Mouse (Mus musculus): Measurements from ENCODE around the gene Ndufa1. TPM values are rescaled to one million over a fixed set of nuclear protein-coding genes. Genes with fewer than 3 reads are reported as not detected.
"Not testable (repeated sequence)": the region's sequence is repeated elsewhere in the genome, so short reads cannot be mapped to it uniquely, and the experiment has no call there.

The Ndufa1 gene
- polyA plus RNA-seq, 1 experiment from 2014 or later, result 864 TPM

- Histone ChIP-seq H3K27me3 (no peaks in the 10 kb centered on the region), H3K9me3 (replicated peaks) (no peaks in the 10 kb centered on the region), H3K4me3 (no peak overlapping the region), H3K4me2 (no peak overlapping the region), H3K27ac (no peak overlapping the region), H3K9ac (no peak overlapping the region), H3K36me3 (no peaks in the 10 kb centered on the region), H3K4me1 (replicated peaks) (no peaks in the 10 kb centered on the region)
- 53% methylated on average over 4 of the region's 4 CpGs for WGBS
- no peak for ATAC-seq (replicated peaks; ENCODE audit: insufficient number of reproducible peaks, insufficient read depth, low FRiP score, low read depth)
Measured at GRCm38 (mm10) chrX:37157839-37158238, 33.1 kb downstream of the Ndufa1 start.

GRCm38 (mm10) chrX:37144954-37145353, 46.0 kb downstream of the Ndufa1 start:
- no peak overlapping the region for H3K4me3 ChIP-seq
- WGBS, result 98% methylated on average over 2 of the region's 2 CpGs
- H3K9me3 ChIP-seq (replicated peaks), result no peaks in the 10 kb centered on the region
- no peak overlapping the region for H3K9ac ChIP-seq
- no peak for ATAC-seq (replicated peaks; ENCODE audit: insufficient number of reproducible peaks, insufficient read depth, low FRiP score, low read depth)
- no peak overlapping the region for H3K4me2 ChIP-seq
- H3K4me1 ChIP-seq (replicated peaks), result no peaks in the 10 kb centered on the region
- no peak overlapping the region for H3K27ac ChIP-seq
- H3K27me3 ChIP-seq, result no peaks in the 10 kb centered on the region
- H3K36me3 ChIP-seq, result peaks cover 11% of the 10 kb centered on the region

- H3K36me3 ChIP-seq, result peaks cover 11% of the 10 kb centered on the region
- not testable (repeated sequence) for H3K4me2 ChIP-seq; H3K4me3 ChIP-seq; H3K9me3 ChIP-seq (replicated peaks); H3K4me1 ChIP-seq (replicated peaks); H3K27ac ChIP-seq; H3K27me3 ChIP-seq; H3K9ac ChIP-seq; ATAC-seq (replicated peaks; ENCODE audit: insufficient number of reproducible peaks, insufficient read depth, low FRiP score, low read depth)
- 70% methylated on average over 2 of the region's 4 CpGs for WGBS
Measured at GRCm38 (mm10) chrX:37144498-37144897, 46.5 kb downstream of the Ndufa1 start.

GRCm38 (mm10) chrX:37141732-37142131, 49.2 kb downstream of the Ndufa1 start:
- Histone ChIP-seq H3K4me3 (no peak overlapping the region), H3K9me3 (replicated peaks) (no peaks in the 10 kb centered on the region), H3K27me3 (no peaks in the 10 kb centered on the region), H3K4me1 (replicated peaks) (no peaks in the 10 kb centered on the region), H3K36me3 (peaks cover 16% of the 10 kb centered on the region), H3K27ac (no peak overlapping the region), H3K4me2 (no peak overlapping the region), H3K9ac (no peak overlapping the region)
- ATAC-seq (replicated peaks; ENCODE audit: insufficient number of reproducible peaks, insufficient read depth, low FRiP score, low read depth), result no peak
- WGBS, result 76% methylated on average over 3 of the region's 3 CpGs

Other genes starting within 250 kb of the Ndufa1 start
- 46.1 and 49.2 TPM in 2 replicates for gene Sept6, start 199.4 kb downstream of the Ndufa1 start, polyA plus RNA-seq (2015; fragmentation: Nextera tagmentation; extraction: Ambion mirVana)
- gene Sowahd, start 142.3 kb downstream of the Ndufa1 start, polyA plus RNA-seq (2015; fragmentation: Nextera tagmentation; extraction: Ambion mirVana), result 0.10 and 0.20 TPM in 2 replicates
- 272 and 406 TPM in 2 replicates for gene Rpl39, start 105.8 kb downstream of the Ndufa1 start, polyA plus RNA-seq (2015; fragmentation: Nextera tagmentation; extraction: Ambion mirVana)
- 13.9 and 14.1 TPM in 2 replicates for gene Upf3b, start 80.8 kb downstream of the Ndufa1 start, polyA plus RNA-seq (2015; fragmentation: Nextera tagmentation; extraction: Ambion mirVana)
- gene Nkap, start 64.4 kb downstream of the Ndufa1 start, polyA plus RNA-seq (2015; fragmentation: Nextera tagmentation; extraction: Ambion mirVana), result 10.8 and 11.3 TPM in 2 replicates
- 0.09 TPM in 1 of 2 replicates, not detected in the other for gene Akap14, start 22.3 kb downstream of the Ndufa1 start, polyA plus RNA-seq (2015; fragmentation: Nextera tagmentation; extraction: Ambion mirVana)
- gene Rnf113a1, start 82 bp upstream of the Ndufa1 start, polyA plus RNA-seq (2015; fragmentation: Nextera tagmentation; extraction: Ambion mirVana), result 5.4 and 6.0 TPM in 2 replicates
- not detected in 2 replicates for gene Gm9, start 19.9 kb upstream of the Ndufa1 start, polyA plus RNA-seq (2015; fragmentation: Nextera tagmentation; extraction: Ambion mirVana)
- gene Rhox1, start 31.1 kb upstream of the Ndufa1 start, polyA plus RNA-seq (2015; fragmentation: Nextera tagmentation; extraction: Ambion mirVana), result not detected in 2 replicates
- not detected in 2 replicates for gene Rhox2a, start 53.8 kb upstream of the Ndufa1 start, polyA plus RNA-seq (2015; fragmentation: Nextera tagmentation; extraction: Ambion mirVana)
- gene Rhox3a, start 58.8 kb upstream of the Ndufa1 start, polyA plus RNA-seq (2015; fragmentation: Nextera tagmentation; extraction: Ambion mirVana), result not detected in 2 replicates
- gene Rhox4a, start 74.2 kb upstream of the Ndufa1 start, polyA plus RNA-seq (2015; fragmentation: Nextera tagmentation; extraction: Ambion mirVana), result not detected in 2 replicates
- not detected in 2 replicates for gene Rhox3a2, start 188.9 kb upstream of the Ndufa1 start, polyA plus RNA-seq (2015; fragmentation: Nextera tagmentation; extraction: Ambion mirVana)
- gene Rhox4a2, start 199.7 kb upstream of the Ndufa1 start, polyA plus RNA-seq (2015; fragmentation: Nextera tagmentation; extraction: Ambion mirVana), result 0.66 and 2.8 TPM in 2 replicates
- gene Rhox2b, start 220.9 kb upstream of the Ndufa1 start, polyA plus RNA-seq (2015; fragmentation: Nextera tagmentation; extraction: Ambion mirVana), result not detected in 2 replicates
- gene Rhox4b, start 241.3 kb upstream of the Ndufa1 start, polyA plus RNA-seq (2015; fragmentation: Nextera tagmentation; extraction: Ambion mirVana), result 1.9 TPM in 1 of 2 replicates, not detected in the other